Mouse (Mus musculus): ENCODE results near the gene Vti1a.

DNA sequence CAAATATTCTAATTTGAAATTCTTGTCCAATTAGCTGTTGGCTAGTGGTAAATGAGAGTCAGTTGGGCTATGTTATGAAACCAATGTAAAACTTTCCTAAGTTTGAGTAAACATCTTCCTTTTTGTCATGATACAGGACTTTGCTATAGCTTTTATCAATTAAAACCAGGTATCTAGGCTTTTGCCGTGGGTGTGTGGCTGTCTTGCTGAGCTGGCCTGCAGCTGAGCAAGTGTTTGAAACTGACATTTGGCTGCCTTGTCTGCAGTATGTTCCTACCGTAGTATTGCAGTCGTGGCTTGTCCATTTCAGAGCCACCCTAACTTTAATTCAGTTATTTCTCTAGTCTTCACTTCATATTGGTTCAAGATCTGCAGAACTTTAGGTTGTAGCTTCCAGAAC lies 32.1 kb downstream of the Vti1a start:
- no peak for TF ChIP-seq ZNF384 (IDR thresholded peaks at IDR 0.05; ENCODE audit: low read depth, low read length)
- TF ChIP-seq CHD2 (IDR thresholded peaks at IDR 0.05; ENCODE audit: low read depth, low read length): no peak

All from ES-E14 (cell line).